Mouse (Mus musculus) olfactory bulb, adult 2 months (tissue): ENCODE measurements around the gene Aatk. TPM values are rescaled to one million over a fixed set of nuclear protein-coding genes. Genes with fewer than 3 reads are reported as not detected.

Experiments
- H3K27ac ChIP-seq: fragments of 200-500 bp; 2 replicates; pipeline ENCODE4 v1.5.1; 2012; ENCODE audit warnings: low read depth, low read length; ENCODE audit not compliant: insufficient read depth
- H3K4me1 ChIP-seq: fragments of 200-500 bp; 2 replicates; pipeline ENCODE4 v1.6.1; 2012; ENCODE audit warnings: low read length; ENCODE audit not compliant: control insufficient read depth, insufficient read depth
- H3K4me3 ChIP-seq: fragments of 200-500 bp; 2 replicates; pipeline ENCODE4 v1.5.1; 2012; ENCODE audit warnings: mild to moderate bottlenecking, low read depth, low read length, moderate library complexity; ENCODE audit not compliant: insufficient read depth
- CTCF ChIP-seq: fragments of 200-500 bp; IDR thresholded peaks from 2 replicates; pipeline ENCODE4 v1.5.1; 2012; ENCODE audit warnings: low read depth, mild to moderate bottlenecking, low read length, moderate library complexity; ENCODE audit not compliant: insufficient read depth
- POLR2A ChIP-seq: fragments of 200-500 bp; IDR thresholded peaks from 2 replicates; pipeline ENCODE4 v1.6.1; 2012; ENCODE audit warnings: mild to moderate bottlenecking, low read depth, low read length, moderate library complexity; ENCODE audit not compliant: insufficient read depth
- WGBS: fragments of 180-500 bp; shearing (Covaris S2); methylation state at CpG from one replicate; pipeline ENCODE4 v1.1.7; 2018; 5-methylcytosine and 5-hydroxymethylcytosine counted together
- polyA plus RNA-seq: library from polyadenylated mRNA; stranded (reverse); fragments of >200 nt; gene quantifications from 2 replicates; pipeline ENCODE4 v1.2.4, GENCODE M21; 2012; ENCODE audit warnings: low replicate concordance; ENCODE audit not compliant: missing spikeins, insufficient read depth, insufficient read length

The Aatk gene
- polyA plus RNA-seq, 1 experiment, result not detected

GRCm38 (mm10) chr11:119988391-119988790 is 58.6 kb downstream of the Aatk start:
- Histone ChIP-seq H3K4me1 (peaks cover 68% of the 10 kb centered on the region), H3K4me3 (no peak overlapping the region), H3K27ac (peak overlapping the region; percentile 97)
- 65% methylated on average over 7 of the region's 7 CpGs for WGBS
- TF ChIP-seq CTCF (no peak), POLR2A (no peak)

GRCm38 (mm10) chr11:119987876-119988275 is 59.1 kb downstream of the Aatk start:
- TF ChIP-seq CTCF, result no peak
- Histone ChIP-seq H3K4me1 (peaks cover 70% of the 10 kb centered on the region), H3K4me3 (no peak overlapping the region), H3K27ac (peak overlapping the region; percentile 97)
- 34% methylated on average over 7 of the region's 7 CpGs for whole genome bisulfite sequencing

DNA sequence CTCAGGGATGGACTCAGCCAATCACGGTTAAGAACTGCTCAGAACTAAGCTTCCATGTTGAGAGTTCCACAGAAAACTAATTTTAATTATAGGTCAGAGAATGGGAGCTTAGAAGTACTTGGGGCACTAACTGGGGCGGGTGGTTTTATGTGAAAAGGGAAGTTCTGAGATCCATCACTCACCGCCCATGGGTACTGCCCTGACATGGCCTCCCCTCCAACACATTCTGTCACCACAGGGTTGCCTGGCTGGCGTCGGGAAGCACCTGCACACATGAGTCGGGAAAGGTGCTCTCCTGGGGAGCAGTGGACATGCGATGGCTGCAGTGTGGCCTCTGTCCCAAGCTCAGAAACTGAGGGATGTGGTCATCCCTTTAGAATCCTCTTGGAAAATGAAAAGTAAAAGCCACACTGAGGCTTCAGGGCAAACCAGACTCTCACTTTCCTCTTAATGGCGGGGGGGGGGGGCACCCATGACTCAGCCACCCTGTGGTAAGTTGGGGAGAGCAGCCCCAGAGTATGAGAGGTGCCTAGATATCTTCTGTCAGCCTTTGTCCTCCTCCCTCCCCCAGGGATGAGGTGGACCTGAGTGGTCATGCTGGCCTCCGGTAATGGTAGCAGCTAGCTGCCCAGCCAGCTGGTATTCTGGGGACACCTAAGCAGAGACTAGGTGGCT is 60.1 kb downstream of the Aatk start:
- Histone ChIP-seq H3K27ac (peak overlapping the region; percentile 97), H3K4me3 (no peak overlapping the region), H3K4me1 (peaks cover 76% of the 10 kb centered on the region)
- TF ChIP-seq POLR2A (no peak), CTCF (no peak)
- 68% methylated on average over 9 of the region's 9 CpGs for WGBS

DNA sequence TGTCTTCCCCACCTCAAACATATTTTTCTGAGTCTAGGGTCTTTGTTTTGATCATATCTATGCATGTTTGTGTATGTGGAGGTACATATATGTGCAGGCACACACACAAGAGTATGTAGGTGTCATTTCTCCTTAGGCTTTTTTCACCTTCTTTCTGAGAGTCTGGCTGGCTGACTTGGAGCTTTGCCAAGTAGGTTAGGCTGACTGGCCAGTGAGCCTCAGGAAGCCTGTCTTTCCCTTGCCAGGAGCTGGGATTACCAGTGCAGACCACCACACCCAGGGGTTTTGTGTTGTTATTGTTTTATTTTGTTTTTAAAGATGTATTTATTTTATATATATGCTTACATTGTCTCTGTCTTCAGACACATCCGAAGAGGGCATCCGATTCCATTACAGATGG is 63.8 kb downstream of the Aatk start:
- WGBS, result 35% methylated on average over 2 of the region's 2 CpGs
- TF ChIP-seq CTCF (no peak), POLR2A (no peak)
- H3K4me3 ChIP-seq, result no peak overlapping the region
- H3K4me1 ChIP-seq, result peaks cover 69% of the 10 kb centered on the region
- H3K27ac ChIP-seq, result no peak overlapping the region

GRCm38 (mm10) chr11:119982236-119982635 is 64.7 kb downstream of the Aatk start:
- TF ChIP-seq CTCF (no peak), POLR2A (no peak)
- peak overlapping the region; percentile 33; the same call in 1 of the 2 replicates for H3K27ac ChIP-seq
- no peak overlapping the region for H3K4me3 ChIP-seq
- H3K4me1 ChIP-seq, result peaks cover 66% of the 10 kb centered on the region
- 95% methylated on average over 3 of the region's 3 CpGs for WGBS

DNA sequence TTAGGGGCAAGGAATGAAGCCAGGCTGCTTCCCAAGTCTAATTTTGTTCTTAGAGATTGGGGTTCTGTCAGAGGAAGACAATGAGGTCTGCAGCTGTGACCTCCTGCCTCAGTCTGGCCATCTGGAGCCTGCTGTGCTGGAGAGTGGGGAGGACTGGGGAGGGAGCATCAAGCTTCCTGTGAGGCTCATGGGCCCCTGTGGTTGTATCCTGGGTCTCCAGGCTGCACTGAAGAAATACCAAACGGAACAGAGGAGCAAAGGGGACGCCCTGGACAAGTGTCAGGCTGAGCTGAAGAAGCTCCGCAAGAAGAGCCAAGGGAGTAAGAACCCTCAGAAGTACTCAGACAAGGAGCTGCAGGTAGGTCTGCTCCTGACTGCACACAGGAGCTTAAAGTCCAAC is 65.2 kb downstream of the Aatk start:
- Histone ChIP-seq H3K4me3 (no peak overlapping the region), H3K4me1 (peaks cover 66% of the 10 kb centered on the region), H3K27ac (peak overlapping the region; percentile 33)
- 64% methylated on average over 3 of the region's 3 CpGs for WGBS
- TF ChIP-seq CTCF (no peak), POLR2A (no peak)

DNA sequence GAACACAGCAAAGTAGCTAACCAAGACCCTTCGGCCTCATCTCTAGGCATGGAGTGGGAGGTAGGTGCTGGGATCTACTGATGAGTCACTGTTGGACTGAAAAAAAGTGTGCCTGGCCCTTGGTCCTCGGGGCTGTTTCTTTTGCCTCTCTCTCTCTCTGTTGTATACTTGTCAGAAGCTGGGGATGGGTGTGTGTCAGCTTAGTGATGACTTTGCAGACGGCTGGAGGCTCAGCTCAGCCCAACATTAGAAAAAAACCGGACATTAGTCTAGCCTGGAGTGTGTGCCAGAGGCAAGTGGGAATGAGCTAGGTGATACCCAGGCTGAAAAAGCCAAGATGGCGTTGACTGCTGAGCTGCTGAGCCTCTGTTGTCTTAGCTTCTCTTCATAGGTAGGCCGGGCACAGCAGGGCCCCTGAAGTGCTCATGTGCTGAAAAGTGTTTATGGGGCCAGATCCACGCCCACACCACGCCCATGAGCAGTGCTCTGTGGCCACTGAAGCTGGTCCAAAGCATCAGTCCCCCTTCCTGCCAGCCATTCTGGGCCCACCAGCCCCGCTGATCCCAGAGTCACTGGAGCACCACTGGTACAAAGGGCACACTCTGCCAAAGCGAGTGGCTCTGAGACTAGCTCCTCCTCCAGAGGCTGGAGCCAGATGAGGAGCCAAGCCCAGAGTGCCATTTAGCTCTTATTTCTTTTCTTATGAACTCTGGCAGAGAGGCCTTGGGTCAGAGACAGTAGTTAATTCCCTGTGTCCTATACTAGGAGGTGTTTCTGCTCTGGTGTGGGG is 67.2 kb downstream of the Aatk start:
- TF ChIP-seq POLR2A (no peak), CTCF (no peak)
- Histone ChIP-seq H3K4me1 (peaks cover 61% of the 10 kb centered on the region), H3K27ac (no peak overlapping the region), H3K4me3 (no peak overlapping the region)
- 58% methylated on average over 10 of the region's 10 CpGs for WGBS

DNA sequence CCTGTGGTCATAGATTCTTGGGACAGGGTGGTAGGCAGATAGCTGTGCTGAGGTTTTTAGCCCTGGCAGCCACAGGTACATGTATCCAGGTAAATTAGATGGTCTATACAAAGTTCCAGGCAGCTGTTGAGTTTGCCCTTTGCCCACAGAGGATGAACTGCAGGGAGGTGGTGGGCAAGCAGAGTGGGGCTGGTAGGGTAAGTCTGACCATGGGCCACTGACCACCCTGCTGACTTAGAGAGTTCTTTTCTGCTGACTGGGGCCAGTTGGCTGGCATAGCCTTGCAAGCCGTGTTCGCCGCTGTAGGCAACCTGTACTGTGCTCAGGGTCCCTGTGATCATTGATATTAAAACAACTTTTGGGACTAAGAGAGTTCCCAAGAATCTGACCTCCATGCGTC is 68.3 kb downstream of the Aatk start:
- H3K27ac ChIP-seq, result no peak overlapping the region
- 95% methylated on average over 4 of the region's 4 CpGs for WGBS
- H3K4me3 ChIP-seq, result no peak overlapping the region
- peaks cover 58% of the 10 kb centered on the region for H3K4me1 ChIP-seq
- TF ChIP-seq POLR2A (no peak), CTCF (no peak)

- WGBS, result 51% methylated on average over 8 of the region's 8 CpGs
- peaks cover 54% of the 10 kb centered on the region for H3K4me1 ChIP-seq
These were observed 71.0 kb downstream of the Aatk start for GRCm38 (mm10) chr11:119975739-119976501.

More at GRCm38 (mm10) chr11:119975739-119976501, 71.0 kb downstream of the Aatk start:
- no peak overlapping the region for H3K27ac ChIP-seq
- H3K4me3 ChIP-seq, result no peak overlapping the region
- TF ChIP-seq CTCF (no peak), POLR2A (no peak)
